Mouse (Mus musculus): ENCODE data around the gene Acer2. TPM values are rescaled to one million over a fixed set of nuclear protein-coding genes. Genes with fewer than 3 reads are reported as not detected.

Gene Acer2
- polyA plus RNA-seq, 1 experiment, result 17.6 TPM

- Histone ChIP-seq H3K4me1 (ENCODE audit: control insufficient read depth, insufficient read depth, insufficient read length, low read length) (no peaks in the 10 kb centered on the region), H3K4me3 (ENCODE audit: insufficient read depth, low read depth, low read length) (no peak overlapping the region), H3K27ac (replicated peaks; ENCODE audit: low read depth, low read length) (no peak overlapping the region)
Observed at GRCm38 (mm10) chr4:86977272-86977671, 103.1 kb downstream of the Acer2 start.

Other genes with a start within 250 kb of the Acer2 start
- 969 and 1,325 TPM in 2 replicates for gene Plin2, start 204.3 kb upstream of the Acer2 start, polyA plus RNA-seq (2012; ENCODE audit: insufficient read depth, insufficient read length, missing spikeins)
- gene Dennd4c, start 125.8 kb upstream of the Acer2 start, polyA plus RNA-seq (2012; ENCODE audit: insufficient read depth, insufficient read length, missing spikeins), result 13.7 and 14.5 TPM in 2 replicates
- 729 and 792 TPM in 2 replicates for gene Rps6, start 17.0 kb upstream of the Acer2 start, polyA plus RNA-seq (2012; ENCODE audit: insufficient read depth, insufficient read length, missing spikeins)